In the genomic region with DNA sequence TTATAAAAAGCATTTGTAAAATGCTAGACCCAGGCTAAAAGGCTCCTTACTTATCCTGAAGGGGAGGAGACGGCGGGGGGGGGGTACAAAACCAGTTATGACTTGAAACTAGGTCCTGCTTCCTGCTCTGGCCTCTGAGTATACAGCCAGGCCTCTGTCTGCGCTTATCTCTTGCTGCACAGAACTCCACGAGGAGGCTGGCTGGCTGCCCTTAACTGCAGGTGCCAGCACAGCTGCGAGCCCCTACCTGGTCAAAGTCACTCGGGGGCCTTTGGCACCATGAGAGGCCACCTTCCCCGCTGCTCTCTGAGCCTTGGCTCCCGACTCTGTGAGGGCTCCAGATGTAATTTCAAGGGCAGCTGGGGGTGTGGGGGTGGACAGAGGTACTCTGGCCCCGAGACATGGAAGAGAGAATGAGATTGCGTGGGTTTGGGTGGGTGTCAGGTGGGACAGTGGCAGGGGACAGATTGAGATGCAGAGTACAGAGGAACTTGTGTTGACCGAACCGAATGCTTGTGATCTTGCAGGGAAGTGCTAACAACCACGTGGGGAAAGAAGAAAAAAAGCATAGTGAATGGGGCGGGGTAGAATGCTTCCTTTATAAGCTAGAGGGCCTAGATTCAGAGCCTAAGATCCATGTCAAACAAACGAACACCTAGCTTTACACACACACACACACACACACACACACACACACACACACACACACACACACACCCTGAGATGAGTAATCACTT, we compare ENCODE assay signal across 10 mouse cellular contexts. TPM values are rescaled to one million over a fixed set of nuclear protein-coding genes. Genes with fewer than 3 reads are reported as not detected.
DNase-seq lines count a peak whose midpoint lies in the region; ATAC-seq and TF ChIP-seq lines count a peak whose summit lies in the region.
"Had no signal": no experiment of that assay in that cellular context is flagged by ENCODE, and none has a peak within 500 bp of the region (broad histone marks: within the 10 kb centered on the region; RNA-seq: fewer than 3 reads in every experiment).

No protein-coding gene starts in this region.

- 59% methylated on average over 15 of the region's 15 CpGs for WGBS in kidney, embryonic 15.5 days
- 13% methylated on average over 15 of the region's 15 CpGs for WGBS in heart, adult 2 months

- no peak for DNase-seq in kidney, adult 8-10 months
- DNase-seq in heart, adult 2 months: peak; percentile 68 to 77
- peak; percentile 17 to 25 for DNase-seq in kidney, postnatal 4 days
- DNase-seq in spleen, postnatal 36 days (ENCODE audit: low spot score in 2 of 2): peak; percentile 35 to 49
- DNase-seq in left cerebral cortex, adult 9 months (ENCODE audit: low spot score in 2 of 2): no peak
- no peak for DNase-seq in cerebellum, adult 18-20 months
- no peak for DNase-seq in frontal cortex, postnatal 10 days (ENCODE audit: low spot score in 2 of 2)
- DNase-seq: cerebellum, adult 11 months had no signal

- H3K79me2 ChIP-seq in heart, adult 2 months (replicated peaks; ENCODE audit: control insufficient read depth, insufficient read depth, low read length): no peaks in the 10 kb centered on the region

- peaks cover 10% of the 10 kb centered on the region; the same call in 1 of the 2 replicates for H3K36me3 ChIP-seq in kidney, embryonic 15.5 days
- peaks cover 2% of the 10 kb centered on the region; the same call in 1 of the 2 replicates for H3K36me3 ChIP-seq in heart, adult 2 months (ENCODE audit: control insufficient read depth, insufficient read depth, low read length)
- H3K36me3 ChIP-seq: hindbrain, embryonic 15.5 days had no signal

- peaks cover 21% of the 10 kb centered on the region for H3K4me1 ChIP-seq in kidney, embryonic 15.5 days
- H3K4me1 ChIP-seq in heart, adult 2 months (ENCODE audit: control insufficient read depth, insufficient read depth, low read length): peaks cover 9% of the 10 kb centered on the region
- H3K4me1 ChIP-seq: hindbrain, embryonic 15.5 days had no signal

- 0 out of 2 replicates have a peak overlapping the region, but pooled peaks have one; percentile 1 for H3K4me2 ChIP-seq in kidney, embryonic 15.5 days
- H3K4me2 ChIP-seq: hindbrain, embryonic 15.5 days had no signal

- no peaks in the 10 kb centered on the region for H3K27me3 ChIP-seq in kidney, embryonic 15.5 days
- no peaks in the 10 kb centered on the region for H3K27me3 ChIP-seq in heart, adult 2 months (ENCODE audit: control insufficient read depth, insufficient read depth, low read length)
- H3K27me3 ChIP-seq: hindbrain, embryonic 15.5 days had no signal

- intact Hi-C loops in heart, adult 2 months (cut with DNase I): loop anchor here (2.0 to 5.0 kb wide), 3 partner anchors 31 to 274 kb away; no protein-coding TSS in a partner anchor

- H3K4me3 ChIP-seq in kidney, embryonic 15.5 days (replicated peaks): no peak overlapping the region
- no peak overlapping the region for H3K4me3 ChIP-seq in heart, adult 2 months
- H3K4me3 ChIP-seq: hindbrain, embryonic 15.5 days had no signal

- peak; percentile 47 for ATAC-seq in kidney, embryonic 15.5 days (replicated peaks; ENCODE audit: low FRiP score)

- no peak overlapping the region for H3K27ac ChIP-seq in kidney, embryonic 15.5 days
- H3K27ac ChIP-seq in heart, adult 2 months: peak overlapping the region; percentile 49
- H3K27ac ChIP-seq: hindbrain, embryonic 15.5 days had no signal

- TF ChIP-seq CTCF in heart, adult 2 months (IDR thresholded peaks at IDR 0.05): no peak

- H3K9ac ChIP-seq in kidney, embryonic 15.5 days: no peak overlapping the region
- H3K9ac ChIP-seq in heart, adult 2 months (ENCODE audit: low read depth, low read length): no peak overlapping the region
- H3K9ac ChIP-seq: hindbrain, embryonic 15.5 days had no signal

- H3K9me3 ChIP-seq in kidney, embryonic 15.5 days (replicated peaks): no peaks in the 10 kb centered on the region
- H3K9me3 ChIP-seq: hindbrain, embryonic 15.5 days had no signal

- peak; percentile 32; the same call in 1 of the 2 replicates for TF ChIP-seq EP300 in heart, adult 2 months (IDR thresholded peaks at IDR 0.05; ENCODE audit: insufficient read depth, low read depth, low read length)

- TF ChIP-seq POLR2A in heart, adult 2 months (IDR thresholded peaks at IDR 0.05; ENCODE audit: insufficient read depth, low read depth, low read length): no peak

RNA-seq across cellular contexts. Expression of a gene that starts 24.0 kb away (rescaled TPM):
- 35.0 and 35.5 TPM in 2 replicates for polyA plus RNA-seq in kidney, embryonic 15.5 days (2015; fragmentation: Nextera tagmentation; extraction: Ambion mirVana)
- 100 to 1,000 TPM in 1 of 2 experiments, 10 to 100 TPM in 1; 92.3 to 110 TPM for total RNA-seq in heart, adult 2 months (2021)
- 74.6 and 85.7 TPM in 2 replicates for polyA plus RNA-seq in heart, adult 2 months (2012; rRNA removed)

Comparison
In these comparisons a context has a peak if more than half of its experiments do, and no peak if none do; other contexts are left out.
1. DNase-seq: peak in heart, adult 2 months (2 of 2), kidney, postnatal 4 days (2 of 2) and spleen, postnatal 36 days (2 of 2); none in kidney, adult 8-10 months (0 of 2), left cerebral cortex, adult 9 months (0 of 2), cerebellum, adult 18-20 months (0 of 2) and frontal cortex, postnatal 10 days (0 of 2).